Mouse (Mus musculus) CH12.LX (cell line): Measurements from ENCODE around the gene Hlf. TPM values are rescaled to one million over a fixed set of nuclear protein-coding genes. Genes with fewer than 3 reads are reported as not detected.

Experiments
- DNase-seq: peaks from one replicate; pipeline ENCODE4 v3.0.0-alpha.2; 2013; ENCODE audit errors: extremely low read depth
- H3K27ac ChIP-seq: 2 replicates; pipeline ENCODE4 v1.5.1; 2012; ENCODE audit warnings: low read depth, mild to moderate bottlenecking, control low read depth, moderate library complexity; ENCODE audit not compliant: insufficient read depth
- H3K27me3 ChIP-seq: replicated peaks from 2 replicates; pipeline ENCODE3; 2012; ENCODE audit warnings: inconsistent platforms
- H3K36me3 ChIP-seq, 2 experiments: replicated peaks in 1 of 2; 2 replicates each; pipeline versions ENCODE3 to v1.6.1; 2012; ENCODE audit warnings: inconsistent platforms in 1 of 2, low read length in 1 of 2, mild to moderate bottlenecking in 1 of 2, mixed read lengths in 1 of 2, moderate library complexity in 1 of 2; ENCODE audit not compliant: control insufficient read depth in 1 of 2, insufficient read depth in 1 of 2
- H3K4me1 ChIP-seq, 2 experiments: 2 replicates each; pipeline ENCODE4 v1.6.1; 2012; ENCODE audit warnings: inconsistent platforms in 1 of 2, moderate library complexity in 1 of 2; ENCODE audit not compliant: insufficient read depth in 2 of 2, control insufficient read depth in 1 of 2
- H3K4me2 ChIP-seq: 2 replicates; pipeline ENCODE4 v1.6.1; 2012; ENCODE audit warnings: low read depth, mild to moderate bottlenecking, control low read depth; ENCODE audit not compliant: poor library complexity, insufficient read depth, severe bottlenecking
- H3K4me3 ChIP-seq, 3 experiments: fragments of 150-350 bp in 1 of 3; sonication (generic) in 1 of 3; replicated peaks in 1 of 3; 2 replicates each; pipeline versions ENCODE3 to v1.5.1; 2011 to 2012; ENCODE audit warnings: low read depth in 2 of 3, low read length in 2 of 3, mild to moderate bottlenecking in 2 of 3, moderate library complexity in 2 of 3, control low read depth in 1 of 3, improper control_type of control experiment in 1 of 3, inconsistent platforms in 1 of 3, mixed read lengths in 1 of 3; ENCODE audit not compliant: poor library complexity in 1 of 3
- H3K79me2 ChIP-seq: replicated peaks from 2 replicates; pipeline ENCODE4 v1.6.1; 2012; ENCODE audit warnings: mild to moderate bottlenecking, moderate library complexity; ENCODE audit not compliant: control insufficient read depth, poor library complexity, insufficient read depth, severe bottlenecking; ENCODE audit errors: extremely low read depth
- H3K9ac ChIP-seq: 2 replicates; pipeline ENCODE4 v1.6.1; 2012; ENCODE audit warnings: low read depth, mild to moderate bottlenecking, control low read depth, moderate library complexity; ENCODE audit not compliant: insufficient read depth
- H3K9me3 ChIP-seq: replicated peaks from 2 replicates; pipeline ENCODE3; 2012; ENCODE audit warnings: low read length, inconsistent platforms, mixed read lengths
- CHD1 ChIP-seq: IDR thresholded peaks from 2 replicates; pipeline ENCODE4 v1.6.1; 2012; ENCODE audit warnings: low read depth, low read length, improper control_type of control experiment, inconsistent platforms
- CTCF ChIP-seq, 2 experiments: IDR thresholded peaks in 1 of 2; conservative IDR thresholded peaks in 1 of 2; 2 replicates each; pipeline ENCODE4 v1.5.1; 2011 to 2012; ENCODE audit warnings: low read depth in 2 of 2, low read length in 2 of 2, improper control_type of control experiment in 1 of 2, inconsistent platforms in 1 of 2, mild to moderate bottlenecking in 1 of 2, moderate library complexity in 1 of 2
- E2F4 ChIP-seq: IDR thresholded peaks from 2 replicates; pipeline ENCODE4 v1.6.1; 2011; ENCODE audit warnings: low read depth, low read length, improper control_type of control experiment; ENCODE audit not compliant: insufficient replicate concordance
- ETS1 ChIP-seq: conservative IDR thresholded peaks from 2 replicates; pipeline ENCODE4 v1.6.1; 2012; ENCODE audit warnings: low read depth, mild to moderate bottlenecking, inconsistent platforms, low read length, improper control_type of control experiment, moderate library complexity
- GABPA ChIP-seq: IDR thresholded peaks from 2 replicates; pipeline ENCODE4 v1.6.1; 2012; ENCODE audit warnings: low read depth, low read length, improper control_type of control experiment, inconsistent platforms; ENCODE audit not compliant: insufficient replicate concordance
- HCFC1 ChIP-seq: IDR thresholded peaks from 2 replicates; pipeline ENCODE4 v1.6.1; 2012; ENCODE audit warnings: low read depth, mild to moderate bottlenecking, inconsistent platforms, low read length, improper control_type of control experiment
- MAZ ChIP-seq: IDR thresholded peaks from 2 replicates; pipeline ENCODE4 v1.6.1; 2012; ENCODE audit warnings: low read depth, mild to moderate bottlenecking, inconsistent platforms, low read length, improper control_type of control experiment, moderate library complexity
- MEF2A ChIP-seq: IDR thresholded peaks from 2 replicates; pipeline ENCODE4 v1.6.1; 2014; ENCODE audit warnings: low read depth, mild to moderate bottlenecking, inconsistent platforms, low read length, improper control_type of control experiment, borderline replicate concordance
- MXI1 ChIP-seq: IDR thresholded peaks from 2 replicates; pipeline ENCODE4 v1.6.1; 2011; ENCODE audit warnings: mild to moderate bottlenecking, low read depth, low read length, improper control_type of control experiment
- MYC ChIP-seq: IDR thresholded peaks from 2 replicates; pipeline ENCODE4 v1.6.1; 2011; ENCODE audit warnings: low read depth, mild to moderate bottlenecking, improper control_type of control experiment, low read length
- NRF1 ChIP-seq: IDR thresholded peaks from 2 replicates; pipeline ENCODE4 v1.6.1; 2014; ENCODE audit warnings: low read depth, mild to moderate bottlenecking, inconsistent platforms, low read length, improper control_type of control experiment, moderate library complexity
- POLR2A ChIP-seq: IDR thresholded peaks from 2 replicates; pipeline ENCODE4 v1.6.1; 2011; ENCODE audit warnings: low read depth, mild to moderate bottlenecking, improper control_type of control experiment, low read length
- SMC3 ChIP-seq: IDR thresholded peaks from 2 replicates; pipeline ENCODE4 v1.6.1; 2011; ENCODE audit warnings: low read depth, low read length, improper control_type of control experiment
- TBP ChIP-seq: conservative IDR thresholded peaks from 2 replicates; pipeline ENCODE4 v1.6.1; 2011; ENCODE audit warnings: low read depth, low read length, improper control_type of control experiment
- UBTF ChIP-seq: IDR thresholded peaks from 2 replicates; pipeline ENCODE4 v1.6.1; 2012; ENCODE audit warnings: low read depth, mild to moderate bottlenecking, inconsistent platforms, low read length, improper control_type of control experiment, moderate library complexity
- USF1 ChIP-seq: IDR thresholded peaks from 2 replicates; pipeline ENCODE4 v1.6.1; 2014; ENCODE audit warnings: low read depth, mild to moderate bottlenecking, inconsistent platforms, low read length, improper control_type of control experiment
- ZNF384 ChIP-seq: IDR thresholded peaks from 2 replicates; pipeline ENCODE4 v1.6.1; 2012; ENCODE audit warnings: low read depth, low read length, improper control_type of control experiment, inconsistent platforms
- dilution Hi-C: fragments of 300-500 bp; cut with MboI; formaldehyde crosslinking; loops from 2 replicates; pipeline ENCODE4 v1.14.3; 2020; ENCODE audit warnings: low sequenced_read_pairs; ENCODE audit not compliant: extremely low pct_unique_long_range_greater_than_20kb, extremely low pct_ligation_motif_present
- in situ Hi-C: fragments of 300-500 bp; cut with MboI; formaldehyde crosslinking; loops from 3 replicates; pipeline ENCODE4 v1.14.3; 2019; ENCODE audit warnings: low sequenced_read_pairs, low pct_ligation_motif_present, low pct_unique_long_range_greater_than_20kb, mixed read lengths
- polyA plus RNA-seq: library from polyadenylated mRNA; unstranded; fragments of >175 nt; gene quantifications from 2 replicates; pipeline ENCODE4 v1.2.1, GENCODE M21; 2012; ENCODE audit warnings: low read depth; ENCODE audit not compliant: insufficient read length
- total RNA-seq, 2 experiments: library from RNA; depleted of rRNA; stranded (reverse); fragments of 300-350 nt in 1 of 2; fragments of >200 nt in 1 of 2; gene quantifications; 2 replicates each; pipeline ENCODE4 v1.2.3; 2012 to 2014

The Hlf gene
- total and polyA plus RNA-seq, 3 experiments, result 0.08 to 0.36 TPM; not detected in 1

GRCm38 (mm10) chr11:90294622-90295021 lies 96.1 kb downstream of the Hlf start:
- no peak for DNase-seq
- H3K27ac ChIP-seq, result no peak overlapping the region
- TF ChIP-seq E2F4 (no peak), USF1 (no peak)
- H3K4me2 ChIP-seq, result no peak overlapping the region
- H3K9ac ChIP-seq, result no peak overlapping the region
- in situ Hi-C loops (no loop called here), dilution Hi-C loops (no loop called here)
- H3K4me1 ChIP-seq, result no peaks in the 10 kb centered on the region; a peak in 1 of 4 replicates
- no peak overlapping the region for H3K4me3 ChIP-seq
- no peaks in the 10 kb centered on the region for H3K36me3 ChIP-seq
- H3K9me3 ChIP-seq, result no peaks in the 10 kb centered on the region
- H3K27me3 ChIP-seq, result no peaks in the 10 kb centered on the region
- H3K79me2 ChIP-seq, result no peaks in the 10 kb centered on the region

- Histone ChIP-seq H3K36me3 (no peaks in the 10 kb centered on the region), H3K79me2 (no peaks in the 10 kb centered on the region), H3K4me1 (no peaks in the 10 kb centered on the region; a peak in 1 of 4 replicates), H3K4me3 (no peak overlapping the region), H3K4me2 (no peak overlapping the region)
- TF ChIP-seq ETS1 (no peak), UBTF (no peak), POLR2A (no peak), E2F4 (no peak), NRF1 (no peak), HCFC1 (no peak), MAZ (no peak), MYC (no peak), CHD1 (no peak), MEF2A (no peak), TBP (no peak), GABPA (no peak), ZNF384 (no peak), MXI1 (no peak), CTCF (conservative IDR thresholded peaks at IDR 0.05 in 1 of 2, IDR thresholded peaks at IDR 0.05 in 1 of 2; ENCODE audit: low read depth in 2 of 2, low read length in 2 of 2) (no peak), SMC3 (no peak)
- TF ChIP-seq, all 38 proteins: peak for 0
- no peak overlapping the region for H3K27ac ChIP-seq
- no peaks in the 10 kb centered on the region for H3K27me3 ChIP-seq
- H3K9ac ChIP-seq, result no peak overlapping the region
- DNase-seq, result no peak
- dilution Hi-C loops (no loop called here), in situ Hi-C loops (no loop called here)
- H3K9me3 ChIP-seq, result no peaks in the 10 kb centered on the region
Measured at GRCm38 (mm10) chr11:90292766-90293165, 97.9 kb downstream of the Hlf start.
